Mouse (Mus musculus) C2C12 (cell line): ENCODE data around the gene Gtf3c1.

Source experiments
- CTCF ChIP-seq: IDR thresholded peaks from one replicate; pipeline ENCODE4 v1.5.1; 2011; ENCODE audit not compliant: control insufficient read depth, insufficient read depth, insufficient read length
- MAX ChIP-seq: IDR thresholded peaks from one replicate; pipeline ENCODE4 v1.6.1; 2011; ENCODE audit warnings: mild to moderate bottlenecking, control low read depth
- USF1 ChIP-seq: IDR thresholded peaks from one replicate; pipeline ENCODE4 v1.6.1; 2011; ENCODE audit warnings: low read depth, mild to moderate bottlenecking, control low read depth, moderate library complexity

- TF ChIP-seq CTCF (no peak), USF1 (no peak), MAX (no peak)
Observed at GRCm38 (mm10) chr7:125600136-125600535, 107.4 kb downstream of the Gtf3c1 start.
